Mouse (Mus musculus) gastrocnemius, postnatal 10 days (tissue): ENCODE measurements around the gene Rap1b. TPM values are rescaled to one million over a fixed set of nuclear protein-coding genes. Genes with fewer than 3 reads are reported as not detected.

ENCODE experiments used
- DNase-seq: peaks from one replicate; pipeline ENCODE4 v3.0.0; 2021; ENCODE audit warnings: mixed read lengths
- total RNA-seq, 2 experiments: library from RNA; stranded (reverse); gene quantifications; 2 replicates each; pipeline ENCODE4 v1.2.3; 2021

Rap1b gene
- total RNA-seq, 2 experiments from 2014 or later = 42.3 to 50.4 TPM

GRCm38 (mm10) chr10:117783786-117784420 is 61.9 kb downstream of the Rap1b start:
- DNase-seq = no peak

GRCm38 (mm10) chr10:117782491-117783260 is 63.2 kb downstream of the Rap1b start:
- no peak for DNase-seq

GRCm38 (mm10) chr10:117782056-117782455 is 63.8 kb downstream of the Rap1b start:
- no peak for DNase-seq

GRCm38 (mm10) chr10:117781021-117781725 is 64.7 kb downstream of the Rap1b start:
- DNase-seq = no peak

GRCm38 (mm10) chr10:117780306-117780911 is 65.4 kb downstream of the Rap1b start:
- no peak for DNase-seq

GRCm38 (mm10) chr10:117779581-117780305 is 66.1 kb downstream of the Rap1b start:
- DNase-seq = no peak

GRCm38 (mm10) chr10:117778951-117779350 is 66.9 kb downstream of the Rap1b start:
- DNase-seq = no peak

GRCm38 (mm10) chr10:117778328-117778910 is 67.4 kb downstream of the Rap1b start:
- DNase-seq = no peak

GRCm38 (mm10) chr10:117777501-117778327 is 68.1 kb downstream of the Rap1b start:
- no peak for DNase-seq

- DNase-seq = no peak
These were observed 68.7 kb downstream of the Rap1b start for GRCm38 (mm10) chr10:117777103-117777470.

- no peak for DNase-seq
These were observed 69.3 kb downstream of the Rap1b start for GRCm38 (mm10) chr10:117776281-117777102.

GRCm38 (mm10) chr10:117775401-117776144 is 70.3 kb downstream of the Rap1b start:
- no peak for DNase-seq

- no peak for DNase-seq
These were observed 71.1 kb downstream of the Rap1b start for GRCm38 (mm10) chr10:117774817-117775120.

- no peak for DNase-seq
These were observed 71.6 kb downstream of the Rap1b start for GRCm38 (mm10) chr10:117774011-117774816.

- no peak for DNase-seq
These were observed 72.6 kb downstream of the Rap1b start for GRCm38 (mm10) chr10:117773106-117773720.

- no peak for DNase-seq
These were observed 73.3 kb downstream of the Rap1b start for GRCm38 (mm10) chr10:117772364-117773105.

- DNase-seq = no peak
These were observed 74.7 kb downstream of the Rap1b start for GRCm38 (mm10) chr10:117771131-117771510.
